Mouse (Mus musculus): ENCODE data around the gene Celf6. TPM values are rescaled to one million over a fixed set of nuclear protein-coding genes. Genes with fewer than 3 reads are reported as not detected.

Celf6 gene
- polyA plus RNA-seq (2012; rRNA removed; ENCODE audit: low replicate concordance): 0.04 TPM in 1 of 2 replicates, not detected in the other

GRCm38 (mm10) chr9:59577844-59578504 is at the start of gene Celf6:
TSS of gene Celf6 (plus strand) at chr9:59577917.

GRCm38 (mm10) chr9:59539441-59540137 is 38.1 kb upstream of the Celf6 start, which contains the start of the genes Hexa and Tmem202:
TSS of gene Hexa (plus strand) at chr9:59539540.
TSS of gene Tmem202 (minus strand) at chr9:59539847.

GRCm38 (mm10) chr9:59616622-59617306 is 39.0 kb downstream of the Celf6 start, which contains the start of gene Parp6:
TSS of gene Parp6 (plus strand) at chr9:59617284.

GRCm38 (mm10) chr9:59655958-59656634 is 78.4 kb downstream of the Celf6 start, which contains the start of gene Pkm:
TSS of gene Pkm (plus strand) at chr9:59656368.

Other genes with a start within 250 kb of the Celf6 start
- gene Bbs4, start 224.4 kb upstream of the Celf6 start, polyA plus RNA-seq (2012; rRNA removed; ENCODE audit: low replicate concordance): 2.1 and 4.3 TPM in 2 replicates
- 12.4 and 33.4 TPM in 2 replicates for gene Arih1, start 91.3 kb upstream of the Celf6 start, polyA plus RNA-seq (2012; rRNA removed; ENCODE audit: low replicate concordance)
- gene Hexa, start 38.4 kb upstream of the Celf6 start, polyA plus RNA-seq (2012; rRNA removed; ENCODE audit: low replicate concordance): 130 and 137 TPM in 2 replicates
- gene Tmem202, start 38.1 kb upstream of the Celf6 start, polyA plus RNA-seq (2012; rRNA removed; ENCODE audit: low replicate concordance): 0.50 and 0.55 TPM in 2 replicates
- 20.1 and 45.8 TPM in 2 replicates for gene Parp6, start 39.4 kb downstream of the Celf6 start, polyA plus RNA-seq (2012; rRNA removed; ENCODE audit: low replicate concordance)
- 1,339 and 2,086 TPM in 2 replicates for gene Pkm, start 78.5 kb downstream of the Celf6 start, polyA plus RNA-seq (2012; rRNA removed; ENCODE audit: low replicate concordance)
- gene Gramd2, start 102.2 kb downstream of the Celf6 start, polyA plus RNA-seq (2012; rRNA removed; ENCODE audit: low replicate concordance): 1.1 and 2.1 TPM in 2 replicates
- gene Senp8, start 172.8 kb downstream of the Celf6 start, polyA plus RNA-seq (2012; rRNA removed; ENCODE audit: low replicate concordance): 2.8 and 10.3 TPM in 2 replicates
- gene Myo9a, start 173.0 kb downstream of the Celf6 start, polyA plus RNA-seq (2012; rRNA removed; ENCODE audit: low replicate concordance): 1.7 and 4.7 TPM in 2 replicates